Mouse (Mus musculus): ENCODE data around the gene Aasdhppt. TPM values are rescaled to one million over a fixed set of nuclear protein-coding genes. Genes with fewer than 3 reads are reported as not detected.

The Aasdhppt gene
- polyA plus RNA-seq (2012; fragmentation: generic; extraction: Trizol), result 7.6 TPM

- TF ChIP-seq POLR2A (IDR thresholded peaks at IDR 0.05; ENCODE audit: insufficient read length, low read depth), result peak; percentile 92
- no peak for TF ChIP-seq TCF3 (IDR thresholded peaks at IDR 0.05; ENCODE audit: insufficient read length, low read depth)
- TF ChIP-seq SRF (IDR thresholded peaks at IDR 0.05; ENCODE audit: control insufficient read depth, insufficient read length, low read depth), result peak; percentile 58
- TF ChIP-seq REST (IDR thresholded peaks at IDR 0.05; ENCODE audit: insufficient read depth, insufficient read length), result peak; percentile 26
- no peak for TF ChIP-seq CEBPB (IDR thresholded peaks at IDR 0.05; ENCODE audit: insufficient read depth, poor library complexity, severe bottlenecking)
- TF ChIP-seq MYOG (IDR thresholded peaks at IDR 0.05; ENCODE audit: control insufficient read depth in 1 of 3, insufficient read depth in 1 of 3, insufficient read length in 2 of 3, low read depth in 2 of 3), result peak in 1 of 3 experiments; percentile 3
- no peak for TF ChIP-seq MAX (IDR thresholded peaks at IDR 0.05; ENCODE audit: low read depth)
- TF ChIP-seq E2F4 (IDR thresholded peaks at IDR 0.05; ENCODE audit: insufficient read depth), result no peak
- TF ChIP-seq TCF12 (IDR thresholded peaks at IDR 0.05; ENCODE audit: insufficient read depth, poor library complexity, severe bottlenecking), result no peak
- peak; percentile 93 for TF ChIP-seq POLR2AphosphoS2 (IDR thresholded peaks at IDR 0.05; ENCODE audit: insufficient read length, low read depth)
- TF ChIP-seq MYOD1 (IDR thresholded peaks at IDR 0.05; ENCODE audit: control insufficient read depth in 1 of 3, insufficient read length in 2 of 3, low read depth in 2 of 3), result peak in 1 of 3 experiments; percentile 12
- TF ChIP-seq USF1 (IDR thresholded peaks at IDR 0.05; ENCODE audit: low read depth), result no peak
- Histone ChIP-seq H3ac (ENCODE audit: control insufficient read depth, insufficient read length) (peak within 1 kb of the TSS; percentile 90), H3K4me3 (peak within 1 kb of the TSS; percentile 92), H3K36me3 (ENCODE audit: control insufficient read depth, insufficient read depth) (no peaks in the 10 kb centered on the region), H3K27me3 (ENCODE audit: control insufficient read depth, insufficient read depth, insufficient read length) (no peaks in the 10 kb centered on the region), H3K79me2 (ENCODE audit: control insufficient read depth, insufficient read depth) (peaks cover 21% of the 10 kb centered on the region), H3K4me2 (ENCODE audit: low read depth) (peak within 1 kb of the TSS; percentile 96)
Measured at GRCm38 (mm10) chr9:4309351-4310085, at the start of gene Aasdhppt, which contains the start of gene Kbtbd3. TSS of gene Aasdhppt (minus strand) at chr9:4309471. TSS of gene Kbtbd3 (plus strand) at chr9:4309833.

- H3K27me3 ChIP-seq (ENCODE audit: control insufficient read depth, insufficient read depth, insufficient read length), result no peaks in the 10 kb centered on the region
- no peak overlapping the region for H3K4me2 ChIP-seq (ENCODE audit: low read depth)
- no peaks in the 10 kb centered on the region for H3K79me2 ChIP-seq (ENCODE audit: control insufficient read depth, insufficient read depth)
- H3K36me3 ChIP-seq (ENCODE audit: control insufficient read depth, insufficient read depth), result no peaks in the 10 kb centered on the region
- no peak overlapping the region for H3K4me3 ChIP-seq
- no peak overlapping the region for H3ac ChIP-seq (ENCODE audit: control insufficient read depth, insufficient read length)
- TF ChIP-seq MAX (IDR thresholded peaks at IDR 0.05; ENCODE audit: low read depth), result no peak
- no peak for TF ChIP-seq MYOD1 (IDR thresholded peaks at IDR 0.05; ENCODE audit: control insufficient read depth in 1 of 3, insufficient read length in 2 of 3, low read depth in 2 of 3)
- no peak for TF ChIP-seq POLR2AphosphoS2 (IDR thresholded peaks at IDR 0.05; ENCODE audit: insufficient read length, low read depth)
- TF ChIP-seq MYOG (IDR thresholded peaks at IDR 0.05; ENCODE audit: control insufficient read depth in 1 of 3, insufficient read depth in 1 of 3, insufficient read length in 2 of 3, low read depth in 2 of 3), result no peak
- TF ChIP-seq REST (IDR thresholded peaks at IDR 0.05; ENCODE audit: insufficient read depth, insufficient read length), result no peak
- TF ChIP-seq TCF12 (IDR thresholded peaks at IDR 0.05; ENCODE audit: insufficient read depth, poor library complexity, severe bottlenecking), result no peak
- TF ChIP-seq USF1 (IDR thresholded peaks at IDR 0.05; ENCODE audit: low read depth), result no peak
- no peak for TF ChIP-seq CEBPB (IDR thresholded peaks at IDR 0.05; ENCODE audit: insufficient read depth, poor library complexity, severe bottlenecking)
- no peak for TF ChIP-seq SRF (IDR thresholded peaks at IDR 0.05; ENCODE audit: control insufficient read depth, insufficient read length, low read depth)
Measured at GRCm38 (mm10) chr9:4353163-4353562, 43.9 kb upstream of the Aasdhppt start.

GRCm38 (mm10) chr9:4318939-4319721 lies 9.9 kb upstream of the Aasdhppt start:
- no peak overlapping the region for H3ac ChIP-seq (ENCODE audit: control insufficient read depth, insufficient read length)
- no peak for TF ChIP-seq POLR2AphosphoS2 (IDR thresholded peaks at IDR 0.05; ENCODE audit: insufficient read length, low read depth)
- no peak overlapping the region for H3K4me3 ChIP-seq
- H3K4me2 ChIP-seq (ENCODE audit: low read depth), result no peak overlapping the region
- no peaks in the 10 kb centered on the region for H3K36me3 ChIP-seq (ENCODE audit: control insufficient read depth, insufficient read depth)
- no peaks in the 10 kb centered on the region for H3K27me3 ChIP-seq (ENCODE audit: control insufficient read depth, insufficient read depth, insufficient read length)
- no peaks in the 10 kb centered on the region for H3K79me2 ChIP-seq (ENCODE audit: control insufficient read depth, insufficient read depth)

GRCm38 (mm10) chr9:4315746-4316145 lies 6.5 kb upstream of the Aasdhppt start:
- Histone ChIP-seq H3K79me2 (ENCODE audit: control insufficient read depth, insufficient read depth) (no peaks in the 10 kb centered on the region), H3K27me3 (ENCODE audit: control insufficient read depth, insufficient read depth, insufficient read length) (no peaks in the 10 kb centered on the region), H3K4me2 (ENCODE audit: low read depth) (no peak overlapping the region), H3K36me3 (ENCODE audit: control insufficient read depth, insufficient read depth) (no peaks in the 10 kb centered on the region), H3ac (ENCODE audit: control insufficient read depth, insufficient read length) (no peak overlapping the region), H3K4me3 (no peak overlapping the region)
- no peak for TF ChIP-seq SRF (IDR thresholded peaks at IDR 0.05; ENCODE audit: control insufficient read depth, insufficient read length, low read depth)
- TF ChIP-seq CEBPB (IDR thresholded peaks at IDR 0.05; ENCODE audit: insufficient read depth, poor library complexity, severe bottlenecking), result no peak
- TF ChIP-seq POLR2A (IDR thresholded peaks at IDR 0.05; ENCODE audit: insufficient read length, low read depth), result no peak
- no peak for TF ChIP-seq USF1 (IDR thresholded peaks at IDR 0.05; ENCODE audit: low read depth)
- no peak for TF ChIP-seq POLR2AphosphoS2 (IDR thresholded peaks at IDR 0.05; ENCODE audit: insufficient read length, low read depth)
- no peak for TF ChIP-seq TCF3 (IDR thresholded peaks at IDR 0.05; ENCODE audit: insufficient read length, low read depth)
- TF ChIP-seq MYOD1 (IDR thresholded peaks at IDR 0.05; ENCODE audit: control insufficient read depth in 1 of 3, insufficient read length in 2 of 3, low read depth in 2 of 3), result no peak
- TF ChIP-seq TCF12 (IDR thresholded peaks at IDR 0.05; ENCODE audit: insufficient read depth, poor library complexity, severe bottlenecking), result no peak
- TF ChIP-seq E2F4 (IDR thresholded peaks at IDR 0.05; ENCODE audit: insufficient read depth), result no peak
- no peak for TF ChIP-seq MYOG (IDR thresholded peaks at IDR 0.05; ENCODE audit: control insufficient read depth in 1 of 3, insufficient read depth in 1 of 3, insufficient read length in 2 of 3, low read depth in 2 of 3)
- TF ChIP-seq MAX (IDR thresholded peaks at IDR 0.05; ENCODE audit: low read depth), result no peak
- no peak for TF ChIP-seq REST (IDR thresholded peaks at IDR 0.05; ENCODE audit: insufficient read depth, insufficient read length)
